Mouse (Mus musculus) cerebellum, adult 2 months (tissue): ENCODE data around the gene Lnpep.

Experiments used
- CTCF ChIP-seq: fragments of 200-500 bp; IDR thresholded peaks from 2 replicates; pipeline ENCODE4 v1.5.1; 2011; ENCODE audit warnings: low read depth, mild to moderate bottlenecking, control low read depth, low read length, moderate library complexity, borderline replicate concordance; ENCODE audit not compliant: insufficient read depth
- POLR2A ChIP-seq: fragments of 200-500 bp; IDR thresholded peaks from 2 replicates; pipeline ENCODE4 v1.6.1; 2011; ENCODE audit warnings: low read length, control low read depth, borderline replicate concordance; ENCODE audit not compliant: insufficient read depth

GRCm38 (mm10) chr17:17583896-17584295 is 41.0 kb downstream of the Lnpep start:
- no peak for TF ChIP-seq CTCF
- TF ChIP-seq POLR2A: no peak
